Mouse (Mus musculus) layer of hippocampus, adult 9-10 months (tissue): ENCODE data around the gene Slc7a4.
"Not testable (repeated sequence)": the region's sequence is repeated elsewhere in the genome, so short reads cannot be mapped to it uniquely, and the experiment has no call there.

Experiments
- DNase-seq: peaks from one replicate; pipeline ENCODE4 v3.0.0; 2022; ENCODE audit warnings: low spot score

The Slc7a4 gene

DNA sequence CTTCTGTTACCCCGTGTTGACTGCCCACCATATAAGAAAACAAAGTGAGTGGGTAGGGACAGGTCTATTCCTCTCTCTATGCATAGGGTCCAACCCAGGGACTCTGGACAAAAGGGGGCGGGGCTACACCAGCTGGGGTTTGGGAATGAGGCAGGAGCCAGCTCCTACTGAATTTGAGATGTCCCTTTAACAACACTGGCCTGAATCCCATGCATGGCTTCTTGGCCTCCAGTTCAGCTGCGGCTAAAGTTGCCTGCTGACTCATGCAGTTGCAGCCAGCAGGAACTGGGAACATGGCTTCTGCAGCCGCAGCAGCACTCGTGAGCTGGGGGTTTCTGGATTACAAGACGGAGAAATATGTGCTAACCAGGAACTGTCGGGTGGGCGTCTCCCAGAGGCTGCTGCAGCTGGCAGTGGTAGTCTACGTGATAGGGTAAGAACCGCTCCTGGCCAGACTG, 21.2 kb downstream of the Slc7a4 start, which contains the start of gene P2rx6:
Gene P2rx6 (plus strand): TSS at position 135 of the 458 bp plus-strand sequence.
- no peak for DNase-seq

- no peak for DNase-seq
Observed at GRCm38 (mm10) chr16:17561128-17561750, 21.8 kb downstream of the Slc7a4 start, which contains the start of gene Lrrc74b. Gene Lrrc74b (minus strand): TSS chr16:17561247.

GRCm38 (mm10) chr16:17559396-17560027, 23.5 kb downstream of the Slc7a4 start:
- no peak for DNase-seq

DNA sequence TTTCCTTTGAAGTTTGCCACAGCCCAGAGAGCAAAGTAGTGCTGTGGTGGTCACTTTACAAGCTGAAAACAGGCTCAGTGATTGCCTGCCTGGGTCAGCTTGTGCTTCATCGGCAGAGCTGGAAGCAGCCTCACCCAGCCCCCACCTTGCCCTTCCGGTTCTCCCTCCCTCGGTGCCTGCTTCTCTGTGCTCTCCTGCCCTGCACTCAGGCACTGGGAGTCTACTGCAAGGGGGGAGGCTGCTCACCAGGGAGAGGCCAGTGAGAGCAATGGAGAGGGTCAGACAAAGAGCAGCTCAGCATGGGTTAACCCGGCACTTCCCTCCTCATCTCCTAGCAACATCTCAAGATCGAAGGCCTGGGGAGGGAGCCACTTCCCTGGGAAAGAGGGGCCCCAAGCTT, 24.2 kb downstream of the Slc7a4 start:
- DNase-seq: no peak

- DNase-seq: peak; percentile 75
Observed at GRCm38 (mm10) chr16:17557947-17558480, 25.0 kb downstream of the Slc7a4 start.

- no peak for DNase-seq
Observed at GRCm38 (mm10) chr16:17556907-17557306, 26.1 kb downstream of the Slc7a4 start.

GRCm38 (mm10) chr16:17556180-17556579, 26.8 kb downstream of the Slc7a4 start:
- DNase-seq: no peak

- not testable (repeated sequence) for DNase-seq
Observed at GRCm38 (mm10) chr16:17554702-17555101, 28.3 kb downstream of the Slc7a4 start.

DNA sequence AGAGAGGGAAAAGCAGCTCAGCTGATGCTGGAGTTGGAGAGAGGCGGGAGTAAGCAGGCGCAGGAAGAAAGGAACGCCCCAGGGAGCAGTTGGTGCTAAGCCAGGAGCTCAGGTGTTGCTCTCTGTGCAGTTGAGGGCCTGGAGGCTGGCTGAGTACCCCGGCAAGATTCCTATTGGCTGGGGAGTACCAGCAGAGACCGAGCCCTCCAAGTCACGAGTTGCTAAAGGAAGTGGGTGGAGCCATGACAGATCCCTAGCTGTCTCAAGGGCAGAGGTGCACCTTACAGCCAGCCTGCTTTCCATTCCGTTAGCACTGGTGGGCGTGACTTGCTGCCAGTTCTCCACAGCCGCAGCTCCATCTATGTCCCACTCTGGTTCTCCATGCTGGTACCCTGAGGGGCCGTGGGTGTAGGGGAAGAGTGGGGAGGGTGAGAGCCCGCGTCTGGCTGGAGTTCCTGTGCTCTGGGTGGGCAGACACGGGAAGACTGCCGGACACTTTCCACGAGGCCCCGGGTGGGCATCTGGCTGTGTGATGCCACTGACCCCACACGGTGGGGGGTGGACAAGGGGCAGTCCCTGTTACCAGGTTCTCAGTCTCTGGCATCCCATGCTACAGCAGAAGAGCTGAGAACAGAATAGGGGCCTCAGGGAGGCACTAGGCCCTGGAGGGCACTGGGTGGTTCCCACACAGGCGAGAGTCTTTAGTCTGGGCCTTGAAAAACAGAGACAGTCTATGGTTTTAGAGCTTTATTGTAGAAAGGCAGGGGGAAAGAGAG, 28.9 kb downstream of the Slc7a4 start:
- DNase-seq: no peak

- no peak for DNase-seq
Observed at GRCm38 (mm10) chr16:17552837-17553236, 30.2 kb downstream of the Slc7a4 start.

DNA sequence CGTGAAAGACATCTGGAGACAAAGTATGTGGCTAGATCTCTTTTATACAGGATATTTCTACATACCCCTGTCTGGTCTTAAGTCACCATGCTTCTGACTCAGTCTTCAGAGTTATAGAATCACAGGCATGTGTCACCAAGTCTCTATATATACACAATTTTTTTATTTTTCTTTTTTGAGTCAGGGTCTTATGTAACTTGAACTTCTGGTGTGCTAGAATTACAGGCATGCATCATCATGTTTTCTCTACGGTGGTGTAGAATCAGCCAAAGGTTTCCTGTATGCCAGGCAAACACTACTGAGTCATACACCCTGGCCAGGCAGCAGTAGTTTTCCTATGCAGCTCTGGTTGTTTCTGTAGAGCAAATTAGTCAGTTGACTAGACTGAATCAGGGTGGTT, 40.4 kb downstream of the Slc7a4 start:
- no peak for DNase-seq

- no peak for DNase-seq
Observed at GRCm38 (mm10) chr16:17536584-17536983, 46.4 kb downstream of the Slc7a4 start.

GRCm38 (mm10) chr16:17532676-17533329, 50.2 kb downstream of the Slc7a4 start:
- no peak for DNase-seq

DNA sequence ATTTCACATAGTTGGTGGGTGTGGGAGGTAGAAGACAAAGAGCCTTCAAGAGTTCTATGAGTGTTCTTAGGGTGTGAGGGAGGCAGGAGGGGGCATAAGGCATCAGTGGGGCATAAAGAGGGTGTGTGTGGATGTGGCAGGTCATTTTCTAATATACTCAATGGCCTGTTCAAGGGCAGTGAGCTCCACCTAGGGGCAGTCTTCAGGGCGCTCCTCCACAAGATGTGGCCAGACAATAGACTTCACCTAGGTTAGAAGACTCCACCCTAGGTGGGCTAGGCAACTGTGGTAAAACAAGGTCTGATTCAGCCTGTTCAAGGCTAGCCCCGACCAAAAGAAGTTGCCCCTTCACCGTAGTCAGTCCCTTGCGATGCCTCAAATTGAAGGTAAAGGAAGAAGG, 50.7 kb downstream of the Slc7a4 start:
- DNase-seq: no peak

DNA sequence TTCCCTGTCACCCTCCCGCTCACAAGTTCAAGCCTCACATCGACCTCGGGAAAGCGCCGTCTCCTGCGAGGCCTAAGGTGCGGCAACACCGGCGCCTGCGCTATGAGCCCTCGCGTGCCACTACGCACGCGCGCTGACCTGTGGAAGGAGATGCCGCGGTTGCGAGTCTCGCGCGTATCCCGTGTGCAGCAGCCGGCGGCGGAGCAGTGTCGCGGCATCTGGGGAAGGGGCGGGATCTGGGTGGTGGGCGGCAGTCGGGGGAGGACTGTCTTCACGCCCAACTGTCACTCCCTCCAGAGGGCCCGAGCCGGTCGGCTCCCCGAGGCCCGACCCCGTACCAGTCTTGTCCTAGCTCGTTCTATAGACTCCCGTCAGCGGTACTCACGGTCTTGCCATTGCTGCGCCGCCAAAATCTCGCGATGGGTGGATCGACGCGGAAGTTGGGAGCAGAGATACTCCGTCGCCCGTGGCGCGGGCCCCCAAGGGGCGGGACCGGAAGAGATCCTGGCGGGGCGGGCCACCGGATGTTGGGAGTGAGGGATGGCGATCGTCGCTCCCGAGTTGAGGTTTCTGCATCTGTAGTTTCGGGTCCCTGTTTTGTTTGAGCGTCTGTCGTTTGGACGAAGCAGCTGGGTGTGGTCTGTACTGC, 52.2 kb downstream of the Slc7a4 start, which contains the start of gene Thap7:
Gene Thap7 (minus strand): TSS at position 497 of the 649 bp plus-strand sequence.
- peak; percentile 87 for DNase-seq

GRCm38 (mm10) chr16:17529981-17530586, 52.9 kb downstream of the Slc7a4 start:
- no peak for DNase-seq

- DNase-seq: no peak
Observed at GRCm38 (mm10) chr16:17528276-17528675, 54.7 kb downstream of the Slc7a4 start.

DNA sequence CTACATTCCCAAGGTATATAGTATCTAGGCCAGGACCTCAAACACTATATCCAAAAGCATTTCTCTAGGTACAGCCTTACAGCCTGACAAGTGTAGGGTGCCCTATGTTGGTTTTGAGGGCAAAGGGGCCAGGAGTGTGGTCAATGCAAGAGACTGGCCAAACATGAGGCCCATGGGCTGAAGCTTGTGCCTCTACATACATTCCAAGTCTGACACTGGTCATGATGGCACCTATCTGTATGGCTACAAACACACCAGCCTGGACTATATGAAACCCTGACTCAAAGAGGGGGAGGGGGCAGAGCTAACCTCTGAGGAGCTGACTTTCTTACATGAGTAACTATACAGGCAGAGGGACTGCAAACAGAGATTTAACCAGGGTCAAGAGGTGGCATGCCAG, 55.4 kb downstream of the Slc7a4 start:
- no peak for DNase-seq

DNA sequence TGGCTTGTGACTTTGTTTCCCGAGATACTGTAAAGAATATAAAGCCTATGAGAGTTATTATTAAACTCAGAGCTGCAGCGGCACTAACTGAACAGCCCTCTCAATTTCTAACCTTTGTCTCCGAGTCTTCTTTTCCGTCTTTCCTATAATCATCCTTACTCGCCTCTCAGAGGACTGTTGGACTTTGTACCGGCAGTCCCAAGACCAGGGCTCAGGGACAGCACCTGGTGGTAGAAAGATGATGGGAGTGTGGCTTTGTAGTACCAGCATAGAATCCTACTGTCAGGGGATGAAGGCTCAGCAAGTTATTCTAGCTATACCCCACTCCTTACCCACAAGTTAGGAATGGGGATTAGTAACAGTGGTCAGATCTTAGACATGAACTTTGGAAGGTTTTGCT, 56.8 kb downstream of the Slc7a4 start:
- no peak for DNase-seq

DNA sequence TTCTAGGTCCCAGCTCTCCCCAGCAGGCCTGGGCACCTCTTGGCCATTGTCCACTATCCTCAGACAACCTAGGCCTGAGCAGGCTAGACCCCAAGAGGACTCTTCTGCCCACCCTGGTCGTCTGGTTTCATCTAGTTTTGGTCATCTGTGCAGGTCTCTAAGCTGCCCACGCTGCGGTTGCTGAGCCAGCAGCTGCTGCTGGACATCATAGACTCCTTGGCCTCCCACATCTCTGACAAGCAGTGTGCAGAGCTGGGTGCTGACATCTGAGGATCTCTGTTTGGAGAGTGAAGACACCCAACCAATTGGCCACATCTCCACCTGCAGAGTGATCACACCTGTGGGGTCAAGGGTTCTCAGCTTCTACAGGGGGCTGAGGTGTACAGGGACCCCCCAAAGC, 57.5 kb downstream of the Slc7a4 start:
- DNase-seq: no peak

GRCm38 (mm10) chr16:17524156-17524555, 58.9 kb downstream of the Slc7a4 start:
- DNase-seq: no peak
